Mouse (Mus musculus) cortical plate, adult 2 months (tissue): ENCODE data around the gene Cracr2b.

ENCODE experiments used
- CTCF ChIP-seq: fragments of 200-500 bp; IDR thresholded peaks from 2 replicates; pipeline ENCODE4 v1.5.1; 2011; ENCODE audit warnings: mild to moderate bottlenecking, control low read depth, low read length; ENCODE audit not compliant: insufficient read depth; ENCODE audit errors: extremely low read depth
- POLR2A ChIP-seq: fragments of 200-500 bp; IDR thresholded peaks from 2 replicates; pipeline ENCODE4 v1.6.1; 2011; ENCODE audit warnings: mild to moderate bottlenecking, low read length, control low read depth; ENCODE audit not compliant: insufficient read depth; ENCODE audit errors: extremely low read depth

DNA sequence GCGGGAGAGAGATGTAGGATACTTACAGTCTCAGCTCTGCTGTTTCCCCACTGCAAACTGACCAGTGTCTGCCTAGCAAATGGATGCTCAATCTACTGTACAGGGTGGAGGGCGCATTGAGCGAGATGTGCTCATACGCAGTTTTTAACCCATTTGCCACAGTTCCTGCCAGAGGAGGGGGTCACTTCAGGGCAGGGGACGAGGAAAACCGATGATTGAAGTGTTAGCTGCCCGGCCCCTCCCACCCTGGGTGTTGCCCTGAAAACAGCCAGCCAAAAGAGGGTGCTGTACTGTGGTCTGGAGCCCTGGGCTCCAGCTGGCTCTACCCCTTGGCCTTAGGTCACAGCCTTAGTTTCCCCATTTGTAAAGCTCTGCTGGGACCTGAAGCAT is 16.1 kb downstream of the Cracr2b start:
- TF ChIP-seq CTCF (no peak), POLR2A (no peak)
